Mouse (Mus musculus) myocyte (in vitro differentiated cells): ENCODE measurements around the gene Dll4. TPM values are rescaled to one million over a fixed set of nuclear protein-coding genes. Genes with fewer than 3 reads are reported as not detected.

Experiments
- H3K27me3 ChIP-seq: one replicate; pipeline ENCODE4 v1.6.1; 2011; ENCODE audit not compliant: control insufficient read depth, insufficient read depth, insufficient read length
- H3K36me3 ChIP-seq: one replicate; pipeline ENCODE4 v1.6.1; 2011; ENCODE audit not compliant: control insufficient read depth, insufficient read depth
- H3K4me2 ChIP-seq: one replicate; pipeline ENCODE4 v1.6.1; 2011; ENCODE audit warnings: low read depth, control low read depth
- H3K4me3 ChIP-seq: one replicate; pipeline ENCODE4 v1.5.1; 2011; ENCODE audit warnings: mild to moderate bottlenecking, control low read depth, moderate library complexity
- H3K79me2 ChIP-seq: one replicate; pipeline ENCODE4 v1.6.1; 2011; ENCODE audit not compliant: control insufficient read depth, insufficient read depth
- H3ac ChIP-seq: one replicate; pipeline ENCODE4 v1.6.1; 2011; ENCODE audit not compliant: control insufficient read depth, insufficient read length
- CEBPB ChIP-seq: IDR thresholded peaks from 2 replicates; pipeline ENCODE4 v1.6.1; 2011; ENCODE audit warnings: mild to moderate bottlenecking, moderate library complexity; ENCODE audit not compliant: poor library complexity, insufficient read depth, severe bottlenecking
- E2F4 ChIP-seq: IDR thresholded peaks from one replicate; pipeline ENCODE4 v1.6.1; 2011; ENCODE audit warnings: mild to moderate bottlenecking, control low read depth, moderate library complexity; ENCODE audit not compliant: insufficient read depth
- MAX ChIP-seq: IDR thresholded peaks from one replicate; pipeline ENCODE4 v1.6.1; 2011; ENCODE audit warnings: low read depth, mild to moderate bottlenecking, control low read depth
- MYOD1 ChIP-seq, 3 experiments: IDR thresholded peaks; one replicate each; pipeline ENCODE4 v1.6.1; 2011; ENCODE audit warnings: control low read depth in 2 of 3, low read depth in 2 of 3, mild to moderate bottlenecking in 2 of 3, moderate library complexity in 1 of 3; ENCODE audit not compliant: insufficient read length in 2 of 3, control insufficient read depth in 1 of 3
- MYOG ChIP-seq, 3 experiments: IDR thresholded peaks; one replicate each; pipeline ENCODE4 v1.6.1; 2011; ENCODE audit warnings: control low read depth in 2 of 3, low read depth in 2 of 3, mild to moderate bottlenecking in 2 of 3; ENCODE audit not compliant: insufficient read length in 2 of 3, control insufficient read depth in 1 of 3, insufficient read depth in 1 of 3
- POLR2A ChIP-seq: IDR thresholded peaks from one replicate; pipeline ENCODE4 v1.6.1; 2011; ENCODE audit warnings: low read depth, mild to moderate bottlenecking, control low read depth, moderate library complexity; ENCODE audit not compliant: insufficient read length
- POLR2AphosphoS2 ChIP-seq: IDR thresholded peaks from one replicate; pipeline ENCODE4 v1.6.1; 2011; ENCODE audit warnings: low read depth, control low read depth; ENCODE audit not compliant: insufficient read length
- REST ChIP-seq: IDR thresholded peaks from one replicate; pipeline ENCODE4 v1.6.1; 2011; ENCODE audit warnings: mild to moderate bottlenecking, control low read depth, moderate library complexity; ENCODE audit not compliant: insufficient read depth, insufficient read length
- SRF ChIP-seq: IDR thresholded peaks from one replicate; pipeline ENCODE4 v1.6.1; 2011; ENCODE audit warnings: low read depth; ENCODE audit not compliant: control insufficient read depth, insufficient read length
- TCF12 ChIP-seq: IDR thresholded peaks from one replicate; pipeline ENCODE4 v1.6.1; 2011; ENCODE audit warnings: mild to moderate bottlenecking, control low read depth; ENCODE audit not compliant: poor library complexity, insufficient read depth, severe bottlenecking
- TCF3 ChIP-seq: IDR thresholded peaks from one replicate; pipeline ENCODE4 v1.6.1; 2011; ENCODE audit warnings: low read depth, control low read depth; ENCODE audit not compliant: insufficient read length
- USF1 ChIP-seq: IDR thresholded peaks from one replicate; pipeline ENCODE4 v1.6.1; 2011; ENCODE audit warnings: low read depth, mild to moderate bottlenecking, control low read depth, moderate library complexity
- polyA plus RNA-seq: library from polyadenylated mRNA; unstranded; fragments of >200 nt; fragmentation: generic; extraction: Trizol; gene quantifications from one replicate; pipeline ENCODE4 v1.2.1, GENCODE M21; 2012; ENCODE audit warnings: missing spikeins

Gene Dll4
- polyA plus RNA-seq, 1 experiment = not detected

DNA sequence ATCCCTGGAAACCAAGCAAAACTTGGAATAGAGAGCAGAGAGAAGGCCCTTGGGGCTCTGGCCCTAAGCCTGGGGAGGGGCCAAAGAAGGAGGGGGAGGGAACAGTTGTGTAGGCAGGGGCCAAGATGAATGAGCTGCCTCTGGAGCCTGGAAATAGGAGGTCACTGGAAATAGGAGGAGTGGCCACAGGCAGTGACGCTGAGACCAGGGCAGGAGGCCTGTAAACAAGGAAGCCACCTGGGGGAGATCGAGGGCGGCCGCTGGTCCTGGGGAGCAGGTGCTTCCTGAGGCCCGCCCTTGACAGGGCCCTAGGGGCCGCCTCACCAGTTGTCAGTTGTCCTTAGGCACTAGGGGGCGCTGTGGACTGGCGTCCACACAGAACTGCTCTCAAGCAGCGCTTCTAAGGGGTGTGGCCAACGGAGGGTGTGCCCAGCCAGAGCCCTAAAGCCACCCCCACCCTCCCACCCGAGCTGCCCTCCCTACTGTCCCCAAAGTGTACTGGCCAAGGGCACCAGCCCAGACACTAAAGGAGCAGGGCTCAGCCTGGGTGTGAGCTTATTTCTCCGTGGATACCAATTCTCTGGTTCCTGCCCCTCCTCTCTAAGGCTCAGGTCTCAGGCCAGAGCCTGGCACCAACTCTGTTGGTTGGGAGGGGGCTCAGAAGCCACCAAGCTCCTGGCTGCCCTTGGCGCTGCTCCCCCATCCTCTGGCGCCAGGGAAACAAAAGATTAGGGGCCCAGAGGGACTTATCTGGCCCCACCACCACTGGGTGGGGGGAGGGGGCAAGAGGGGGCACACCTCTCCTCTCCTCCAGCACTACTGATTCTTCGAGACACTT is 25.4 kb upstream of the Dll4 start:
- TF ChIP-seq MYOG (IDR thresholded peaks at IDR 0.05; ENCODE audit: control insufficient read depth in 1 of 3, insufficient read depth in 1 of 3, insufficient read length in 2 of 3, low read depth in 2 of 3) (peak in 1 of 3 experiments; percentile 47), REST (no peak), POLR2A (no peak), MYOD1 (IDR thresholded peaks at IDR 0.05; ENCODE audit: control insufficient read depth in 1 of 3, insufficient read length in 2 of 3, low read depth in 2 of 3) (peak in 1 of 3 experiments; percentile 54)
- H3K27me3 ChIP-seq = no peaks in the 10 kb centered on the region
- H3K4me2 ChIP-seq = no peak overlapping the region
- H3K4me3 ChIP-seq = no peak overlapping the region
- peaks cover 4% of the 10 kb centered on the region for H3K36me3 ChIP-seq
- peaks cover under 1% of the 10 kb centered on the region for H3K79me2 ChIP-seq
- H3ac ChIP-seq = no peak overlapping the region

DNA sequence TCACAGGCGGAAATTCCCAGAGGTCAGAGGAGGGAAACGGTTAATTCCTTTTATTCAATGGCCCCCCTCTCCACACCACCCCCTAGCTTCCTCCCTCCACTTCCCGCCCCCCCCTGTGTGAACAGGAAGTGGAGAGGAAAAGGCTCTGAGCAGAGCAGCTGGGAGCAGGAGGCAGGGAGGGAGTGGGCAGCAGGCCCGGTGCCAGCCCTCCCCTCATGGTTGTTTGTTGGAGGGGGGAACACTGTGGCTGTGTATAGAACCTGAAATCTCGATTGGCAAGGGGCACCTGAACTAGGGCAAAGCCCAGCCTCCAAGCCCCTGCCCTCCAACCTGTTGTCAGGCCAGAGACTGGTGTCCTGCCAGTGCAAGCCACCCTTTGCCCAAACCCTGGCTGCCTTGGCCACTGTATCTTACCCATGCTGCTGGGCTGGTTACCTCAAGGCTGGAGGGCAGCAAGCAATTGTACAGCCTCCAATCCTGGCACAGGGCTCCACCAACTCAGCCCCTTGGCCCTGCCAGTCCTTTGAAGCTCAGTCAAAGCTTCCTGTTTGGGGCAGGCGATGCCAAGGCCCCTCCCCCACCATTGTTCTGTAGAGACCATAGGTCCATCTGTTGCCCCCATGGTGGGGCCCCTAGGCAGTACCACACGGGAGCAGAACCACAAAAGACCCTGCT is 24.6 kb upstream of the Dll4 start:
- no peak overlapping the region for H3K4me3 ChIP-seq
- H3K4me2 ChIP-seq = no peak overlapping the region
- H3ac ChIP-seq = no peak overlapping the region
- H3K36me3 ChIP-seq = peaks cover 4% of the 10 kb centered on the region
- H3K27me3 ChIP-seq = no peaks in the 10 kb centered on the region
- no peaks in the 10 kb centered on the region for H3K79me2 ChIP-seq
- TF ChIP-seq MYOD1 (IDR thresholded peaks at IDR 0.05; ENCODE audit: control insufficient read depth in 1 of 3, insufficient read length in 2 of 3, low read depth in 2 of 3) (no peak), USF1 (no peak), POLR2AphosphoS2 (no peak)

DNA sequence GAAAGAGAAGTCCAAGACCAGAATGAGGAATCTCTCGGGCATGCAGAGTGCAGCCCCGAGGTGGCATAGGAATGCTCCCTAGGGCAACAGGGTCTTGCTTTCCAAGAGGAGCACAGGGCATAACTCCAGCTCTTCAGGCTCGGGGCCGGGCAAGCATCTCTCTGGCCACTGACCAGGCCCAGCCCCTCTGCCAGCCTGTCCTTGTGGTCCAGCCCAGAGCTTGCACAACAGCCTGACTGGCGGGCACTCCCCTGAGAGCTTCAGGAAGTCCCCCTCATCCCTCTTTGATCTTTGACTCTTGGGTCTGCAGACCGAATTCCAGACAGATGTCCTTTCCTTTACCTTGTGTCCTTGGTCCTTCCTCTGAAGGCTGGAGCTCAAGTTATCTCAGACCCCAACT is 22.7 kb upstream of the Dll4 start:
- Histone ChIP-seq H3ac (no peak overlapping the region), H3K79me2 (no peaks in the 10 kb centered on the region), H3K36me3 (peaks cover 1% of the 10 kb centered on the region), H3K4me3 (no peak overlapping the region), H3K27me3 (no peaks in the 10 kb centered on the region), H3K4me2 (no peak overlapping the region)
- no peak for TF ChIP-seq TCF3
- TF ChIP-seq POLR2AphosphoS2 = no peak
- no peak for TF ChIP-seq E2F4
- no peak for TF ChIP-seq REST
- no peak for TF ChIP-seq SRF
- TF ChIP-seq CEBPB = no peak
- TF ChIP-seq MYOD1 (IDR thresholded peaks at IDR 0.05; ENCODE audit: control insufficient read depth in 1 of 3, insufficient read length in 2 of 3, low read depth in 2 of 3) = no peak
- no peak for TF ChIP-seq TCF12
- no peak for TF ChIP-seq MAX
- no peak for TF ChIP-seq POLR2A
- no peak for TF ChIP-seq MYOG (IDR thresholded peaks at IDR 0.05; ENCODE audit: control insufficient read depth in 1 of 3, insufficient read depth in 1 of 3, insufficient read length in 2 of 3, low read depth in 2 of 3)
- TF ChIP-seq USF1 = no peak

DNA sequence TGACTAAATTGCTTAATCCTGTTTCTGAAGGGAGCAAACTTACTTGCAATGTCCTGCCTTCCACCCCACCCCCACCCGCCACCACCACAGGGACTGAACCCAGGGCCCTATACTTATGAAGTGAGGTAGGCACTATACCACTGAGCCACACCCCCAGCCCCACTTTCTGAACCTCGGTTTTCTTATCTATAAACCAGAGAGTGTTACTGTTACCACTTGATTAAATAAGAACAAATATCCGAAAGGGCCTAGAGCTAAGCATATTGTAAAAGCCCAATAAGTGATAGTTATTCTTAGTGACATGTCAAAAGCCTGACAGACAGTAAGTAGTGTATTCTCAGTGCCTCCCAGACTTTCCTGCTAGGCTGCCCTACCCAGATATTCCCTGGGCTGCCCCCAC is 21.2 kb upstream of the Dll4 start:
- no peak overlapping the region for H3ac ChIP-seq
- no peak overlapping the region for H3K4me3 ChIP-seq
- no peaks in the 10 kb centered on the region for H3K27me3 ChIP-seq
- no peak for TF ChIP-seq POLR2AphosphoS2
- no peak for TF ChIP-seq TCF3
- TF ChIP-seq MAX = no peak
- no peak for TF ChIP-seq E2F4
- no peak for TF ChIP-seq SRF
- no peak for TF ChIP-seq REST
- TF ChIP-seq MYOD1 (IDR thresholded peaks at IDR 0.05; ENCODE audit: control insufficient read depth in 1 of 3, insufficient read length in 2 of 3, low read depth in 2 of 3) = no peak
- TF ChIP-seq POLR2A = no peak
- TF ChIP-seq TCF12 = no peak
- no peak for TF ChIP-seq USF1
- no peak for TF ChIP-seq MYOG (IDR thresholded peaks at IDR 0.05; ENCODE audit: control insufficient read depth in 1 of 3, insufficient read depth in 1 of 3, insufficient read length in 2 of 3, low read depth in 2 of 3)
- no peak for TF ChIP-seq CEBPB
- H3K79me2 ChIP-seq = no peaks in the 10 kb centered on the region
- no peak overlapping the region for H3K4me2 ChIP-seq
- H3K36me3 ChIP-seq = no peaks in the 10 kb centered on the region

DNA sequence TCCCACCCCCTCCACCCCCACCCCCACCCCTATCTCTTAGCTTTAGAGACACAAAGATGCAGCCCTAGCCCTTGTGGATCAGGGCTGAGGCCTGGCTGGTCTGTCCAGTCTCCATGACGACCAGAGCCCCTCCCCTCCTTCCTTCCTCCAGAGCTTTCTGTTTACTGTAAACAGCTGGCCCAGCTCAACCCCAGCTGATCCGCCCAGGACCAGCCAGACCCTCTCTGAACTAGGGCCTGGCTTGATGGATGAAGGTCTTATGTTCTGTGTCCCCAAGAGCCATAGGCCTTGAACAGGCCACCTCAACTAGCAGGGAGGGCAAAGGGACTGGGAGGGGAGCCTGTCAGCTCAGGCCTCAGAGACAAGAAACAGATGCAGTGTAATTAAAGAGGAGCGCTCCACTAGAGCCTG is 20.8 kb upstream of the Dll4 start:
- no peak overlapping the region for H3K4me2 ChIP-seq
- no peaks in the 10 kb centered on the region for H3K79me2 ChIP-seq
- H3ac ChIP-seq = no peak overlapping the region
- H3K4me3 ChIP-seq = no peak overlapping the region
- TF ChIP-seq MAX = no peak
- no peak for TF ChIP-seq MYOD1 (IDR thresholded peaks at IDR 0.05; ENCODE audit: control insufficient read depth in 1 of 3, insufficient read length in 2 of 3, low read depth in 2 of 3)
- TF ChIP-seq REST = no peak
- no peak for TF ChIP-seq E2F4
- no peak for TF ChIP-seq CEBPB
- no peak for TF ChIP-seq POLR2A
- TF ChIP-seq MYOG (IDR thresholded peaks at IDR 0.05; ENCODE audit: control insufficient read depth in 1 of 3, insufficient read depth in 1 of 3, insufficient read length in 2 of 3, low read depth in 2 of 3) = no peak
- TF ChIP-seq TCF12 = no peak
- no peak for TF ChIP-seq USF1
- TF ChIP-seq SRF = no peak
- no peak for TF ChIP-seq POLR2AphosphoS2
- H3K36me3 ChIP-seq = no peaks in the 10 kb centered on the region
- H3K27me3 ChIP-seq = no peaks in the 10 kb centered on the region
